Mouse (Mus musculus): ENCODE measurements around the gene Cdcp1. TPM values are rescaled to one million over a fixed set of nuclear protein-coding genes. Genes with fewer than 3 reads are reported as not detected.

Gene Cdcp1
- polyA plus RNA-seq, 1 experiment from 2014 or later: 0.49 TPM

GRCm38 (mm10) chr9:123165781-123166443 lies 49.9 kb downstream of the Cdcp1 start:
- Histone ChIP-seq H3K27ac (ENCODE audit: low read depth, low read length) (no peak overlapping the region), H3K4me1 (ENCODE audit: control insufficient read depth, insufficient read depth, low read length) (no peaks in the 10 kb centered on the region), H3K9ac (ENCODE audit: low read depth, low read length) (no peak overlapping the region), H3K27me3 (ENCODE audit: control insufficient read depth, insufficient read depth, low read length) (no peaks in the 10 kb centered on the region), H3K4me2 (no peak overlapping the region), H3K9me3 (replicated peaks; ENCODE audit: control insufficient read depth, low read length) (no peaks in the 10 kb centered on the region), H3K36me3 (ENCODE audit: control insufficient read depth, insufficient read depth, low read length) (no peaks in the 10 kb centered on the region), H3K4me3 (ENCODE audit: low read depth, low read length) (no peak overlapping the region)
- 89% methylated on average over 3 of the region's 3 CpGs for WGBS (ENCODE audit: insufficient replicate concordance)
- no peak for ATAC-seq (replicated peaks; ENCODE audit: insufficient number of reproducible peaks, low FRiP score, low TSS enrichment)

- WGBS (ENCODE audit: insufficient replicate concordance): 67% methylated on average over 4 of the region's 4 CpGs
- no peaks in the 10 kb centered on the region for H3K4me1 ChIP-seq (ENCODE audit: control insufficient read depth, insufficient read depth, low read length)
- no peak overlapping the region for H3K4me3 ChIP-seq (ENCODE audit: low read depth, low read length)
- no peak for ATAC-seq (replicated peaks; ENCODE audit: insufficient number of reproducible peaks, low FRiP score, low TSS enrichment)
- no peaks in the 10 kb centered on the region for H3K36me3 ChIP-seq (ENCODE audit: control insufficient read depth, insufficient read depth, low read length)
- no peaks in the 10 kb centered on the region for H3K9me3 ChIP-seq (replicated peaks; ENCODE audit: control insufficient read depth, low read length)
- no peaks in the 10 kb centered on the region for H3K27me3 ChIP-seq (ENCODE audit: control insufficient read depth, insufficient read depth, low read length)
- no peak overlapping the region for H3K9ac ChIP-seq (ENCODE audit: low read depth, low read length)
- H3K4me2 ChIP-seq: no peak overlapping the region
- H3K27ac ChIP-seq (ENCODE audit: low read depth, low read length): no peak overlapping the region
These were observed 52.7 kb downstream of the Cdcp1 start for GRCm38 (mm10) chr9:123162985-123163694.

DNA sequence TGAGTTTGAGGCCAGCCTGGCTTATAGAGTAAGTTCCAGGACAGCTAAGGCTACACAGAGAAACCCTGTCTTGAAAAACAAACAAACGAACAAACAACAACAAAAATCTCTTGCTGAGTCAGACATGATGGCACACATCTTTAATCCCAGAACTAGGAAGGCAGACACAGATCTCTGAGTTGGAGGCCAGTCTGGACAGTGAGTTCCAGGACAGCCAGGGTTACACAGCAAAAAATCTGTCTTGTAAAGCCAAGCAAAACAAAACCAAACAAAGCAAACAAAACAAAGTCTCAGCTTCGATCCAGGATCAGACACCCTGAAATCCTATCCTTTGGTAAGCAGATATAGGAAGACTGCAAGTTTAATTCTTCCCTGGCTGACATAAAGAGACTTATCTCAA lies 54.0 kb downstream of the Cdcp1 start:
- Histone ChIP-seq H3K9ac (ENCODE audit: low read depth, low read length) (no peak overlapping the region), H3K9me3 (replicated peaks; ENCODE audit: control insufficient read depth, low read length) (no peaks in the 10 kb centered on the region), H3K27me3 (ENCODE audit: control insufficient read depth, insufficient read depth, low read length) (no peaks in the 10 kb centered on the region; the same call in 1 of the 2 replicates), H3K27ac (ENCODE audit: low read depth, low read length) (no peak overlapping the region), H3K4me1 (ENCODE audit: control insufficient read depth, insufficient read depth, low read length) (no peaks in the 10 kb centered on the region), H3K36me3 (ENCODE audit: control insufficient read depth, insufficient read depth, low read length) (no peaks in the 10 kb centered on the region), H3K4me3 (ENCODE audit: low read depth, low read length) (no peak overlapping the region), H3K4me2 (no peak overlapping the region)
- WGBS (ENCODE audit: insufficient replicate concordance): 55% methylated on average over 2 of the region's 2 CpGs
- ATAC-seq (replicated peaks; ENCODE audit: insufficient number of reproducible peaks, low FRiP score, low TSS enrichment): no peak

- WGBS (ENCODE audit: insufficient replicate concordance): 54% methylated on average over 7 of the region's 7 CpGs
- H3K9ac ChIP-seq (ENCODE audit: low read depth, low read length): no peak overlapping the region
- H3K27me3 ChIP-seq (ENCODE audit: control insufficient read depth, insufficient read depth, low read length): peaks cover 6% of the 10 kb centered on the region
- H3K27ac ChIP-seq (ENCODE audit: low read depth, low read length): no peak overlapping the region
- ATAC-seq (replicated peaks; ENCODE audit: insufficient number of reproducible peaks, low FRiP score, low TSS enrichment): no peak
- no peak overlapping the region for H3K4me2 ChIP-seq
- no peaks in the 10 kb centered on the region for H3K36me3 ChIP-seq (ENCODE audit: control insufficient read depth, insufficient read depth, low read length)
- H3K4me3 ChIP-seq (ENCODE audit: low read depth, low read length): no peak overlapping the region
- no peaks in the 10 kb centered on the region for H3K9me3 ChIP-seq (replicated peaks; ENCODE audit: control insufficient read depth, low read length)
- no peaks in the 10 kb centered on the region for H3K4me1 ChIP-seq (ENCODE audit: control insufficient read depth, insufficient read depth, low read length)
These were observed 56.5 kb downstream of the Cdcp1 start for GRCm38 (mm10) chr9:123159330-123159729.

GRCm38 (mm10) chr9:123158125-123158836 lies 57.6 kb downstream of the Cdcp1 start:
- WGBS (ENCODE audit: insufficient replicate concordance): 56% methylated on average over 8 of the region's 8 CpGs
- Histone ChIP-seq H3K4me2 (no peak overlapping the region), H3K27ac (ENCODE audit: low read depth, low read length) (no peak overlapping the region), H3K4me1 (ENCODE audit: control insufficient read depth, insufficient read depth, low read length) (no peaks in the 10 kb centered on the region), H3K27me3 (ENCODE audit: control insufficient read depth, insufficient read depth, low read length) (peaks cover 6% of the 10 kb centered on the region), H3K4me3 (ENCODE audit: low read depth, low read length) (no peak overlapping the region), H3K36me3 (ENCODE audit: control insufficient read depth, insufficient read depth, low read length) (no peaks in the 10 kb centered on the region), H3K9ac (ENCODE audit: low read depth, low read length) (no peak overlapping the region), H3K9me3 (replicated peaks; ENCODE audit: control insufficient read depth, low read length) (no peaks in the 10 kb centered on the region)
- ATAC-seq (replicated peaks; ENCODE audit: insufficient number of reproducible peaks, low FRiP score, low TSS enrichment): no peak

DNA sequence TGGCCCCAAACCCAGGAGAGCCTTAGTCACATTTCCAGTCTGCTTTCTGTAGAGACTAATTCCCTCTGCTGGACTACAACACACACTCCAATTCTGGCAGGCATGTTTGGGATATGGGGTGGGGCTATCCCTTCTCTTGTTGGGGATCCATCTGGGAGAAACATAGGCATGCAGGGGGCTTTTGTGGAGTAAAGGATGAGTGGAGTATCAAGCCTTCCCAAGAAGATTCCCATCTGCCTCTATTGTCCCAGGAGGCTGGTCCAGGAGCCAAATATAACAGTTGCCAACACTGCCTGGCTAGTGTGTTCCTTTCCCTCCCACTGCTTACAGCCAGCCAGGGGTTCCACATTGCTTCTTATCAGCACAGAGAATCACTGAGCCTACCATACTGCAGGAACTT lies 58.1 kb downstream of the Cdcp1 start:
- H3K9me3 ChIP-seq (replicated peaks; ENCODE audit: control insufficient read depth, low read length): no peaks in the 10 kb centered on the region
- H3K9ac ChIP-seq (ENCODE audit: low read depth, low read length): no peak overlapping the region
- H3K27me3 ChIP-seq (ENCODE audit: control insufficient read depth, insufficient read depth, low read length): peaks cover 6% of the 10 kb centered on the region
- ATAC-seq (replicated peaks; ENCODE audit: insufficient number of reproducible peaks, low FRiP score, low TSS enrichment): no peak
- H3K27ac ChIP-seq (ENCODE audit: low read depth, low read length): no peak overlapping the region
- H3K4me2 ChIP-seq: no peak overlapping the region
- no peaks in the 10 kb centered on the region for H3K36me3 ChIP-seq (ENCODE audit: control insufficient read depth, insufficient read depth, low read length)
- no peaks in the 10 kb centered on the region for H3K4me1 ChIP-seq (ENCODE audit: control insufficient read depth, insufficient read depth, low read length)
- H3K4me3 ChIP-seq (ENCODE audit: low read depth, low read length): no peak overlapping the region

- H3K27me3 ChIP-seq (ENCODE audit: control insufficient read depth, insufficient read depth, low read length): peaks cover 6% of the 10 kb centered on the region
- no peaks in the 10 kb centered on the region for H3K4me1 ChIP-seq (ENCODE audit: control insufficient read depth, insufficient read depth, low read length)
- H3K4me3 ChIP-seq (ENCODE audit: low read depth, low read length): 0 out of 2 replicates have a peak overlapping the region, but pooled peaks have one; percentile 18
- no peak overlapping the region for H3K27ac ChIP-seq (ENCODE audit: low read depth, low read length)
- peak overlapping the region; percentile 58 for H3K4me2 ChIP-seq
- WGBS (ENCODE audit: insufficient replicate concordance): 19% methylated on average over 30 of the region's 30 CpGs
- H3K9me3 ChIP-seq (replicated peaks; ENCODE audit: control insufficient read depth, low read length): no peaks in the 10 kb centered on the region
- peak overlapping the region; percentile 52; the same call in 1 of the 2 replicates for H3K9ac ChIP-seq (ENCODE audit: low read depth, low read length)
- ATAC-seq (replicated peaks; ENCODE audit: insufficient number of reproducible peaks, low FRiP score, low TSS enrichment): no peak
- no peaks in the 10 kb centered on the region for H3K36me3 ChIP-seq (ENCODE audit: control insufficient read depth, insufficient read depth, low read length)
These were observed 58.9 kb downstream of the Cdcp1 start for GRCm38 (mm10) chr9:123156910-123157361.

- Histone ChIP-seq H3K9ac (ENCODE audit: low read depth, low read length) (no peak overlapping the region), H3K4me1 (ENCODE audit: control insufficient read depth, insufficient read depth, low read length) (no peaks in the 10 kb centered on the region), H3K9me3 (replicated peaks; ENCODE audit: control insufficient read depth, low read length) (no peaks in the 10 kb centered on the region), H3K4me3 (ENCODE audit: low read depth, low read length) (no peak overlapping the region), H3K27ac (ENCODE audit: low read depth, low read length) (no peak overlapping the region), H3K27me3 (ENCODE audit: control insufficient read depth, insufficient read depth, low read length) (peaks cover 6% of the 10 kb centered on the region), H3K4me2 (no peak overlapping the region), H3K36me3 (ENCODE audit: control insufficient read depth, insufficient read depth, low read length) (no peaks in the 10 kb centered on the region)
- ATAC-seq (replicated peaks; ENCODE audit: insufficient number of reproducible peaks, low FRiP score, low TSS enrichment): no peak
- WGBS (ENCODE audit: insufficient replicate concordance): 83% methylated on average over 2 of the region's 2 CpGs
These were observed 62.7 kb downstream of the Cdcp1 start for GRCm38 (mm10) chr9:123153121-123153520.

Measured in heart, embryonic 11.5 days (tissue).